Mouse (Mus musculus) large intestine, adult 2 months (tissue): Measurements from ENCODE around the gene Farp1. TPM values are rescaled to one million over a fixed set of nuclear protein-coding genes. Genes with fewer than 3 reads are reported as not detected.
"Not testable (repeated sequence)": the region's sequence is repeated elsewhere in the genome, so short reads cannot be mapped to it uniquely, and the experiment has no call there.

ENCODE experiments used
- DNase-seq: peaks from one replicate; pipeline ENCODE4 v3.0.0-alpha.2; 2012; ENCODE audit warnings: low read depth, low spot score
- WGBS: fragments of 180-500 bp; shearing (Covaris S2); methylation state at CpG from one replicate; pipeline ENCODE4 v1.1.7; 2018; 5-methylcytosine and 5-hydroxymethylcytosine counted together
- polyA plus RNA-seq: library from polyadenylated mRNA; depleted of rRNA; stranded (reverse); fragments of >200 nt; gene quantifications from 2 replicates; pipeline ENCODE4 v1.2.3, GENCODE M21; 2012

The Farp1 gene
- polyA plus RNA-seq, 1 experiment: 13.3 TPM

- WGBS: 30% methylated on average over 20 of the region's 20 CpGs
- DNase-seq: no peak
Observed at GRCm38 (mm10) chr14:121128858-121129800, 94.1 kb downstream of the Farp1 start.

GRCm38 (mm10) chr14:121130351-121130750 is 95.4 kb downstream of the Farp1 start:
- DNase-seq: not testable (repeated sequence)
- 83% methylated on average over 1 of the region's 1 CpGs for WGBS

- 69% methylated on average over 3 of the region's 3 CpGs for WGBS
- DNase-seq: no peak
Observed at GRCm38 (mm10) chr14:121134414-121134813, 99.4 kb downstream of the Farp1 start.

GRCm38 (mm10) chr14:121143831-121144455 is 108.9 kb downstream of the Farp1 start:
- 33% methylated on average over 7 of the region's 7 CpGs for WGBS
- no peak for DNase-seq

GRCm38 (mm10) chr14:121144496-121144895 is 109.5 kb downstream of the Farp1 start:
- DNase-seq: no peak
- 43% methylated on average over 2 of the region's 2 CpGs for WGBS

GRCm38 (mm10) chr14:121145291-121145690 is 110.3 kb downstream of the Farp1 start:
- WGBS: 24% methylated on average over 3 of the region's 3 CpGs
- DNase-seq: no peak

DNA sequence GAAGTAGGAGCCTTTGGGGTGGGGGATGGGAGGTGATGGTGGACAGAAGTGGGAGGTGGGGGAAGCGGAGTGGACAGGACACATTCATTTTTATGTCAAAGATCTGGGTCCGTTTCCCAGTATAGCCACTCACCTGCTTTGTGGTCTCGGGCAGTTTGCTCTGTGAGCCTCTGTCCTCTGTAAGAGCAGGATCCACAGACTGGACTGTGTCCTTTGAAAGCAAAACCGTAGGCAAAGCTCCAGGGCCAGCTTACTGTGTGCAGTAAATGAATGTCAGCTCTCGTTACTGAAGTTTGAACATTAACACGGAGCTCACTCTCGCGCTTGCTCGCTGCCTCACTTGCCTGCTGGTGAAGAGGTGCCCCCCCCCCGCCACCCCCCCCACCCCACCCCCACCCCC is 110.7 kb downstream of the Farp1 start:
- DNase-seq: no peak
- 12% methylated on average over 10 of the region's 10 CpGs for WGBS

GRCm38 (mm10) chr14:121146213-121146612 is 111.2 kb downstream of the Farp1 start:
- no peak for DNase-seq
- 23% methylated on average over 7 of the region's 7 CpGs for WGBS

GRCm38 (mm10) chr14:121147026-121147425 is 112.0 kb downstream of the Farp1 start:
- no peak for DNase-seq
- WGBS: 32% methylated on average over 3 of the region's 3 CpGs

DNA sequence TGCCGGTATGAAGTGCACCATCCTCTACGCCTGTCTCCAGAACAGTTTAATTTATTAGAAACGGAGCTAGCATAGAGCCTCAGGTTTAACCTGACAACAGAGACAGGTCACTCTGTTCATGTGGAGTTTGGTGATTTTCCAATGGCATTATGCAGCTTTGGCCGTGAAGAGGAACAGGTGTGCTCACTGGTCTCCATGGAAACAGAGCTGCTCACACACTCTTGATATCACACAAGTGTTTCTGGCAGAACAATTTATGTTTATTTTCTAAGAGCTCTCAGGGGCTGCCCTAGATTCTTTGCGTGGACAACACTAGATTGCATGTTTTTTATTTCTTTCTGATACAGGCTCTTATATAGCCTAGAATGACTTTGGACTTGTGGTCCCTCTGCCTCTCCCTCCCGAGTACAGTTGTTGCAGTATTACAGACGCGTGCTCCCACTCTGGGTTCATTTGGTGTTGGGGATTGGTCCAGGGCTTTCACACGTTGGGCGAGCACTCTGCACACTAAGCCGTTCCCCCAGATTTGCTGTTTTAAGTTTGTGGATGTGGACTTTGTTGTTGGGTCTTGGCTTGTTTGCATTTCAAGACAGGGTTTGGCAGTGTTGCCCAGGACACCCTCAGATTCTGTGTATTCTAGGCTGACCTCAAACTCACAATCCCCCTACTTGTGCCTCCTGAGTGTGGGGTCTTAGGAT is 113.2 kb downstream of the Farp1 start:
- DNase-seq: no peak

GRCm38 (mm10) chr14:121149984-121150383 is 115.0 kb downstream of the Farp1 start:
- no peak for DNase-seq
- 87% methylated on average over 5 of the region's 5 CpGs for WGBS

More for the DNA sequence above, 113.2 kb downstream of the Farp1 start:
- WGBS: 40% methylated on average over 11 of the region's 11 CpGs

GRCm38 (mm10) chr14:121151837-121152236 is 116.8 kb downstream of the Farp1 start:
- WGBS: 75% methylated on average over 10 of the region's 10 CpGs
- no peak for DNase-seq

GRCm38 (mm10) chr14:121152771-121153170 is 117.8 kb downstream of the Farp1 start:
- 80% methylated on average over 6 of the region's 6 CpGs for WGBS
- DNase-seq: no peak

- no peak for DNase-seq
Observed at GRCm38 (mm10) chr14:121153260-121153659, 118.3 kb downstream of the Farp1 start.

DNA sequence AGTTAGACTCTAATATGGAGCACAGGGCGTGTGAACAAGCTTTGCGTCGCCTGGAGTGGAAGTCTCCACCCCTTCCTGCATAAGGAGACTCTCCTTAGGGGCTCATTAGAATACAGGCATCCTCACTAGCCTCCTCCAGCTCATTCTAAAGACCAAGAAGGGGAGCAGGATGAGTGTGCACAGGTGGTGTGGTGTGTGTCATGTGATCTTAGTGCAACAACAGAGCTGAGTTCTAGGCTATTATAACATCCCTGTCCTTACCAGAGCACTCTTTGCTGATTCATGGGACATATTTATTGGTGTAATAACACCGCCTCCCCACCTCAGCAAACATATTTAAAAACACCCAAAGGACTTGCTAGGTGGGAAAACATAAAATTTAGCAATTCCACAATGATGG is 120.2 kb downstream of the Farp1 start:
- 73% methylated on average over 4 of the region's 4 CpGs for WGBS
- no peak for DNase-seq

More at GRCm38 (mm10) chr14:121153260-121153659, 118.3 kb downstream of the Farp1 start:
- WGBS: 71% methylated on average over 7 of the region's 7 CpGs

GRCm38 (mm10) chr14:121158616-121159015 is 123.6 kb downstream of the Farp1 start:
- 69% methylated on average over 2 of the region's 2 CpGs for WGBS
- DNase-seq: no peak

GRCm38 (mm10) chr14:121162822-121163221 is 127.8 kb downstream of the Farp1 start:
- no peak for DNase-seq
- 93% methylated on average over 2 of the region's 2 CpGs for WGBS

GRCm38 (mm10) chr14:121164866-121165265 is 129.9 kb downstream of the Farp1 start:
- WGBS: 81% methylated on average over 1 of the region's 1 CpGs
- no peak for DNase-seq

DNA sequence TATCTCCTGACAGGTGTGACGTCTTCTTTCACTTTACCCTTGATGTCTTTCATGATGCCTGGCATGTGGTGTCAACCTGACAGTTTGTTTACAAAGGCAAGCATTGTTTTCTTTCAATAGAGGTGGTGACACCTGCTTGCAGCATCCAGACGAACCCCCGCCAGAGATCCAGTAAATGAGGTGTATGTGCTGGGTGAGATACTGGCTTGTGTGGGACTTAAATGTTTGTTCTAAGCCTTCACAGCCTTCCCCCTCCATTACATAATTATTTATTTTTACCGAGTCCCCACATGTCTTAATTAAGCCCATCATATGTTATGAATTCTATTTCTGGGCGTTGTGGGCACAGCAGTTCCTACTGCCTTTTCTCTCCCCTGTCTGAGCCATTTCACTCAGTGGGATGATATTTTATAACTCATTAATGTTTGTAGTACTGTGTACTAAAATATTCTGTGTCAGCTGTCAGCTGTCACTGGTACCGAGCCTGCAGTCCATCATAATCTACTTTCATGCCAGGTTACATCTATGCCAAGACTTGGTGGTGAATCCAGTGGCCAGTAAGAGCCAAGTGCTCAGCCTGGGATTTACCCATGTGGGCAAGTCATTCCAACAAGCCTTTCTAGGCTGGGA is 130.5 kb downstream of the Farp1 start:
- DNase-seq: no peak
- 59% methylated on average over 6 of the region's 6 CpGs for WGBS

DNA sequence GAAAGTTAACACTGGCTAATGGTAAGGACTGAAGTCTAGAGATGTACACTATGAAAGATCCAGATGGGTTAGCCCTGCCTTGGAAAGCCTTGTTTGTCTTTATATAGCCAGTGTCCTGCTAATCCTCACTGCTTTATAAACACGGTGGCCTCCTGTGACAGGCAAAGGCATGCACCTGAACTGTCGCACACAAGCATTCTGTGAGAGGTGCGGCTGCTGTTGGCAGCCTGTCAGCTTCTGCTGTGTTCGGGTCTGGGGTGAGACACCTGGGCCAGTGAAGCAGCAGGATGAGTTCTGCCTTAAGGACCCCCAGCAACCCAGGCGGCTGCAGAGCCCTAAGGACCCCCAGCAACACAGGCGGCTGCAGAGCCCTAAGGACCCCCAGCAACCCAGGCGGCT is 131.0 kb downstream of the Farp1 start:
- 65% methylated on average over 7 of the region's 7 CpGs for WGBS
- no peak for DNase-seq
